In genomic region chr8:105278911-105279334, GRCm38 (mm10) we compare ENCODE assay signal across 8 mouse cellular contexts. TPM values are rescaled to one million over a fixed set of nuclear protein-coding genes. Genes with fewer than 3 reads are reported as not detected.
A peak's percentile ranks its signal among the peaks of the same experiment; 100 is the strongest.
DNase-seq lines count a peak whose midpoint lies in the region; ATAC-seq and TF ChIP-seq lines count a peak whose summit lies in the region.

No protein-coding gene starts in this region.

- H3K27ac ChIP-seq in gastrocnemius, adult 2 months, result peak overlapping the region; percentile 80
- no peak overlapping the region for H3K27ac ChIP-seq in hindbrain, embryonic 16.5 days (ENCODE audit: low read depth, low read length)
- no peak overlapping the region for H3K27ac ChIP-seq in lung, embryonic 15.5 days

- H3K9ac ChIP-seq in hindbrain, embryonic 16.5 days (ENCODE audit: low read depth, low read length), result peak overlapping the region; percentile 1; the same call in 1 of the 2 replicates
- peak overlapping the region; percentile 20; the same call in 1 of the 2 replicates for H3K9ac ChIP-seq in lung, embryonic 15.5 days

- peak overlapping the region; percentile 63 for H3K4me3 ChIP-seq in gastrocnemius, adult 2 months
- no peak overlapping the region for H3K4me3 ChIP-seq in hindbrain, embryonic 16.5 days (ENCODE audit: low read length)
- peak overlapping the region; percentile 22 for H3K4me3 ChIP-seq in lung, embryonic 15.5 days

- peak; percentile 56 for ATAC-seq in hindbrain, embryonic 16.5 days
- peak; percentile 35 for ATAC-seq in lung, embryonic 15.5 days (ENCODE audit: borderline replicate concordance, extremely low read depth, low FRiP score, low TSS enrichment)

- no peaks in the 10 kb centered on the region for H3K9me3 ChIP-seq in hindbrain, embryonic 16.5 days (ENCODE audit: control insufficient read depth, low read length)
- no peaks in the 10 kb centered on the region for H3K9me3 ChIP-seq in lung, embryonic 15.5 days

- peak overlapping the region; percentile 47 for H3K4me2 ChIP-seq in hindbrain, embryonic 16.5 days (ENCODE audit: low read length)
- H3K4me2 ChIP-seq in lung, embryonic 15.5 days, result peak overlapping the region; percentile 51

- peak; percentile 91 to 96 for DNase-seq in adrenal gland, adult (ENCODE audit: inconsistent age in 2 of 2, low spot score in 1 of 2)
- DNase-seq in cerebellum, postnatal 14 days, result peak; percentile 92 to 95
- peak; percentile 95 for DNase-seq in gastrocnemius, adult 2 months
- peak; percentile 78 to 87 for DNase-seq in layer of hippocampus, postnatal 14 days (ENCODE audit: low spot score in 2 of 2)
- DNase-seq in retina, embryonic 14.5 days (ENCODE audit: low spot score), result peak; percentile 34
- no peak for DNase-seq in embryo, embryonic 11 days

- H3K36me3 ChIP-seq in hindbrain, embryonic 16.5 days (ENCODE audit: control insufficient read depth, insufficient read depth, low read length), result peaks cover 18% of the 10 kb centered on the region
- 0 out of 2 replicates have a peak, but pooled peaks cover 4% of the 10 kb centered on the region for H3K36me3 ChIP-seq in lung, embryonic 15.5 days

- TF ChIP-seq CTCF in gastrocnemius, adult 2 months (IDR thresholded peaks at IDR 0.05), result peak; percentile 44

- H3K4me1 ChIP-seq in hindbrain, embryonic 16.5 days (ENCODE audit: control insufficient read depth, insufficient read depth, low read depth, low read length), result peaks cover 22% of the 10 kb centered on the region
- peaks cover 43% of the 10 kb centered on the region for H3K4me1 ChIP-seq in lung, embryonic 15.5 days

- H3K27me3 ChIP-seq in hindbrain, embryonic 16.5 days (replicated peaks; ENCODE audit: control insufficient read depth, insufficient read depth, low read length), result peaks cover 25% of the 10 kb centered on the region
- H3K27me3 ChIP-seq in lung, embryonic 15.5 days, result peaks cover 67% of the 10 kb centered on the region

- 3% methylated on average over 28 of the region's 28 CpGs for WGBS in hindbrain, embryonic 16.5 days
- 2% methylated on average over 28 of the region's 28 CpGs for WGBS in lung, embryonic 15.5 days

- intact Hi-C loops in gastrocnemius, adult 2 months (cut with DNase I), result loop anchor here (10.0 kb wide), 1 partner anchor 624 kb away; no protein-coding TSS in a partner anchor

RNA-seq across cellular contexts. Expression of gene Nol3, which starts 3.0 kb away (rescaled TPM):
- total RNA-seq in gastrocnemius, adult 2 months (2021), result 10 to 100 TPM; 27.9 to 32.4 TPM
- 6.2 TPM in 2 replicates for polyA plus RNA-seq in hindbrain, embryonic 16.5 days (2015; fragmentation: Nextera tagmentation; extraction: Ambion mirVana)
- total RNA-seq in layer of hippocampus, postnatal 14 days (2021), result 1 to 10 TPM; 5.8 to 5.9 TPM
- polyA plus RNA-seq in lung, embryonic 15.5 days (2015; fragmentation: Nextera tagmentation; extraction: Ambion mirVana), result 1.5 and 1.7 TPM in 2 replicates

RNA-seq across cellular contexts. Expression of gene Hsf4, which starts 9.3 kb away (rescaled TPM):
- 1 to 10 TPM; 6.1 to 8.4 TPM for total RNA-seq in gastrocnemius, adult 2 months (2021)
- polyA plus RNA-seq in hindbrain, embryonic 16.5 days (2015; fragmentation: Nextera tagmentation; extraction: Ambion mirVana), result 0.80 and 1.2 TPM in 2 replicates
- 1 to 10 TPM; 1.4 to 1.9 TPM for total RNA-seq in layer of hippocampus, postnatal 14 days (2021)
- 0.61 and 0.69 TPM in 2 replicates for polyA plus RNA-seq in lung, embryonic 15.5 days (2015; fragmentation: Nextera tagmentation; extraction: Ambion mirVana)

RNA-seq across cellular contexts. Expression of gene 4931428F04Rik, which starts 10.7 kb away (rescaled TPM):
- total RNA-seq in gastrocnemius, adult 2 months (2021), result under 1 TPM; 0.33 to 0.98 TPM
- 126 and 153 TPM in 2 replicates for polyA plus RNA-seq in hindbrain, embryonic 16.5 days (2015; fragmentation: Nextera tagmentation; extraction: Ambion mirVana)
- total RNA-seq in layer of hippocampus, postnatal 14 days (2021), result 10 to 100 TPM; 32.4 to 33.1 TPM
- 9.7 and 10.0 TPM in 2 replicates for polyA plus RNA-seq in lung, embryonic 15.5 days (2015; fragmentation: Nextera tagmentation; extraction: Ambion mirVana)

RNA-seq across cellular contexts. Expression of gene Fbxl8, which starts 14.5 kb away (rescaled TPM):
- 1 to 10 TPM; 1.0 to 1.1 TPM for total RNA-seq in gastrocnemius, adult 2 months (2021)
- 2.1 and 2.4 TPM in 2 replicates for polyA plus RNA-seq in hindbrain, embryonic 16.5 days (2015; fragmentation: Nextera tagmentation; extraction: Ambion mirVana)
- total RNA-seq in layer of hippocampus, postnatal 14 days (2021), result 1 to 10 TPM in 1 of 2 experiments, under 1 TPM in 1; 0.52 to 1.1 TPM
- 4.8 and 4.9 TPM in 2 replicates for polyA plus RNA-seq in lung, embryonic 15.5 days (2015; fragmentation: Nextera tagmentation; extraction: Ambion mirVana)

RNA-seq across cellular contexts. Expression of gene Tradd, which starts 14.5 kb away (rescaled TPM):
- total RNA-seq in gastrocnemius, adult 2 months (2021), result 1 to 10 TPM; 2.4 to 2.9 TPM
- polyA plus RNA-seq in hindbrain, embryonic 16.5 days (2015; fragmentation: Nextera tagmentation; extraction: Ambion mirVana), result 20.7 and 21.5 TPM in 2 replicates
- 1 to 10 TPM; 6.0 to 7.4 TPM for total RNA-seq in layer of hippocampus, postnatal 14 days (2021)
- 29.8 and 33.6 TPM in 2 replicates for polyA plus RNA-seq in lung, embryonic 15.5 days (2015; fragmentation: Nextera tagmentation; extraction: Ambion mirVana)

Comparison
In these comparisons a context has a peak if more than half of its experiments do, and no peak if none do; other contexts are left out.
1. RNA of gene Nol3, which starts 3.0 kb away (total RNA-seq): 27.9 to 32.4 TPM in gastrocnemius, adult 2 months; 5.8 to 5.9 TPM in layer of hippocampus, postnatal 14 days; every median in the first group is over 4 times any median in the second.
2. RNA of gene 4931428F04Rik, which starts 10.7 kb away (total RNA-seq): 32.4 to 33.1 TPM in layer of hippocampus, postnatal 14 days; 0.33 to 0.98 TPM in gastrocnemius, adult 2 months; every median in the first group is over 10 times any median in the second.